22 mouse cellular contexts compared by ENCODE assay signal in the genomic region with DNA sequence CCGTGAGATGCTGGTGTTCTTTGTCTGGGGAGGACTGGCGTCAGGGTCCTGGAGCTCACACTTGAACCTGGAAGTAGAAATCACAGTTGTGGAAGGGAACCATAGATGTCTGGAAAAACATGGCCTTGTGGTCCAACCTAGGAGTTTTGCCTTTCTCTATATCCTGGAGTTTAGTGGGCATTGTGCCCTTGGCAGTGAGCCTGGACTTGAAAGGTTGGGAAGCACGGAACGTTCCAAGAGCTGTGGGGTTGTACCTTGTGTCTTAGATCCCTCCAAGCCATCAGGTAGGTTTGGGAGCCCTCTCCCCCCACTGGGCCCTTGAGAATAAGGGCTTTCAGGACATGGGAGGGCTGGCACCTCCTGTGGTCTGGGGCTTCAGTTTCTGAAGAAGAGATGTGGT. TPM values are rescaled to one million over a fixed set of nuclear protein-coding genes. Genes with fewer than 3 reads are reported as not detected.
A peak's percentile ranks its signal among the peaks of the same experiment; 100 is the strongest.
DNase-seq lines count a peak whose midpoint lies in the region; ATAC-seq lines count a peak whose summit lies in the region.
"Had no signal": no experiment of that assay in that cellular context is flagged by ENCODE, and none has a peak within 500 bp of the region (broad histone marks: within the 10 kb centered on the region; RNA-seq: fewer than 3 reads in every experiment).

No protein-coding gene starts in this region.

- H3K4me1 ChIP-seq in embryonic facial prominence, embryonic 13.5 days = peaks cover 43% of the 10 kb centered on the region
- H3K4me1 ChIP-seq: intestine, embryonic 15.5 days; megakaryocyte, embryonic 14.5 days had no signal

- H3K4me2 ChIP-seq in embryonic facial prominence, embryonic 13.5 days = no peak overlapping the region
- H3K4me2 ChIP-seq: forebrain, embryonic 13.5 days; intestine, embryonic 15.5 days; limb, embryonic 15.5 days; lung, embryonic 14.5 days had no signal

- peaks cover 40% of the 10 kb centered on the region for H3K36me3 ChIP-seq in embryonic facial prominence, embryonic 13.5 days
- H3K36me3 ChIP-seq: hindbrain, embryonic 10.5 days; intestine, embryonic 15.5 days; limb, embryonic 15.5 days had no signal

- H3K27me3 ChIP-seq in embryonic facial prominence, embryonic 13.5 days = no peaks in the 10 kb centered on the region
- H3K27me3 ChIP-seq: forebrain, embryonic 13.5 days; intestine, embryonic 15.5 days; limb, embryonic 15.5 days had no signal

- H3K27ac ChIP-seq in embryonic facial prominence, embryonic 13.5 days = 0 out of 2 replicates have a peak overlapping the region, but pooled peaks have one; percentile 11
- H3K27ac ChIP-seq: forebrain, embryonic 13.5 days; hindbrain, embryonic 10.5 days; intestine, embryonic 15.5 days; layer of hippocampus, adult 2 months; limb, embryonic 15.5 days; liver, embryonic 14.5 days had no signal

- no peaks in the 10 kb centered on the region for H3K9me3 ChIP-seq in embryonic facial prominence, embryonic 13.5 days
- H3K9me3 ChIP-seq: forebrain, embryonic 13.5 days; hindbrain, embryonic 10.5 days; intestine, embryonic 15.5 days; limb, embryonic 15.5 days had no signal

- ATAC-seq in cerebellum, adult (ENCODE audit: insufficient number of reproducible peaks, low FRiP score, low TSS enrichment) = no peak
- no peak for ATAC-seq in embryonic facial prominence, embryonic 13.5 days (ENCODE audit: insufficient number of reproducible peaks, insufficient read depth, low FRiP score, low TSS enrichment, low read depth)
- ATAC-seq: forebrain, embryonic 13.5 days; hindbrain, embryonic 16.5 days; intestine, embryonic 15.5 days had no signal

- no peak overlapping the region for H3K4me3 ChIP-seq in embryonic facial prominence, embryonic 13.5 days
- H3K4me3 ChIP-seq: forebrain, embryonic 13.5 days; hindbrain, embryonic 10.5 days; intestine, embryonic 15.5 days; layer of hippocampus, adult 2 months; limb, embryonic 15.5 days; megakaryocyte, embryonic 14.5 days had no signal

- peak; percentile 52 for DNase-seq in cerebellum, adult 11 months
- DNase-seq in cerebellum, adult 18-20 months = peak; percentile 60 to 66
- peak; percentile 64 for DNase-seq in cerebellum, adult 9-11 months
- DNase-seq in thymus, postnatal 4 days = no peak
- DNase-seq in urinary bladder, postnatal 4 days (ENCODE audit: low spot score in 2 of 2) = no peak
- no peak for DNase-seq in thymus, postnatal 36 days
- DNase-seq: kidney, postnatal 25 days; lung, embryonic 14.5 days; midbrain, embryonic 14.5 days; retina, postnatal 1 day; right cerebral cortex, postnatal 25 days; spleen, adult 18-20 months had no signal

- 75% methylated on average over 4 of the region's 4 CpGs for WGBS in embryonic facial prominence, embryonic 13.5 days

- no peak overlapping the region for H3K9ac ChIP-seq in embryonic facial prominence, embryonic 13.5 days
- H3K9ac ChIP-seq: forebrain, embryonic 13.5 days; intestine, embryonic 15.5 days; limb, embryonic 15.5 days; liver, embryonic 14.5 days; lung, embryonic 14.5 days had no signal

RNA-seq across cellular contexts. Expression of a gene that starts 20.7 kb away (rescaled TPM):
- polyA plus RNA-seq in embryonic facial prominence, embryonic 13.5 days (2015; fragmentation: Nextera tagmentation; extraction: Ambion mirVana) = 26.0 and 28.6 TPM in 2 replicates

Comparison
In these comparisons a context has a peak if more than half of its experiments do, and no peak if none do; other contexts are left out.
1. DNase-seq: peak in cerebellum, adult 11 months (single experiment), cerebellum, adult 18-20 months (2 of 2) and cerebellum, adult 9-11 months (single experiment); none in thymus, postnatal 4 days (single experiment), urinary bladder, postnatal 4 days (0 of 2) and thymus, postnatal 36 days (0 of 2).